Mouse (Mus musculus) MEL (cell line): ENCODE measurements at regions not wholly inside any gene's neighbourhood (a gene's known extent, or its start where the extent isn't known, plus 50 kb on each side); places are given as distances from the start of the nearest gene placed in this dataset.

ENCODE experiments used
- EP300 ChIP-seq, 2 experiments: IDR thresholded peaks; 2 replicates each; pipeline ENCODE4 v1.6.1; 2011; ENCODE audit warnings: improper control_type of control experiment in 2 of 2, low read length in 2 of 2, low read depth in 1 of 2, mild to moderate bottlenecking in 1 of 2
- MAX ChIP-seq: IDR thresholded peaks from 2 replicates; pipeline ENCODE4 v1.6.1; 2011; ENCODE audit warnings: low read length, improper control_type of control experiment
- MXI1 ChIP-seq: IDR thresholded peaks from 2 replicates; pipeline ENCODE4 v1.6.1; 2011; ENCODE audit warnings: mild to moderate bottlenecking, low read depth, low read length, improper control_type of control experiment
- POLR2A ChIP-seq, 2 experiments: IDR thresholded peaks; 2 replicates each; pipeline ENCODE4 v1.6.1; 2011 to 2012; ENCODE audit warnings: low read length in 2 of 2, mild to moderate bottlenecking in 2 of 2, control low read depth in 1 of 2, improper control_type of control experiment in 1 of 2, low read depth in 1 of 2, moderate library complexity in 1 of 2; ENCODE audit not compliant: control insufficient read depth in 1 of 2, insufficient read depth in 1 of 2, poor library complexity in 1 of 2
- RCOR1 ChIP-seq: IDR thresholded peaks from 2 replicates; pipeline ENCODE4 v1.6.1; 2012; ENCODE audit warnings: low read depth, mild to moderate bottlenecking, inconsistent platforms, low read length, improper control_type of control experiment
- TCF12 ChIP-seq: IDR thresholded peaks from 2 replicates; pipeline ENCODE4 v1.6.1; 2014; ENCODE audit warnings: low read depth, mild to moderate bottlenecking, inconsistent platforms, low read length, improper control_type of control experiment, moderate library complexity
- ZC3H11A ChIP-seq: IDR thresholded peaks from 2 replicates; pipeline ENCODE4 v1.6.1; 2012; ENCODE audit warnings: low read depth, mild to moderate bottlenecking, inconsistent platforms, low read length, improper control_type of control experiment

GRCm38 (mm10) chr11:19529126-19529525 is 395.0 kb upstream of the Spred2 start:
- TF ChIP-seq RCOR1 (no peak), MXI1 (no peak), POLR2A (IDR thresholded peaks at IDR 0.05; ENCODE audit: control insufficient read depth in 1 of 2, insufficient read depth in 1 of 2, low read depth in 1 of 2, low read length in 2 of 2, poor library complexity in 1 of 2) (no peak), ZC3H11A (no peak), EP300 (IDR thresholded peaks at IDR 0.05; ENCODE audit: low read depth in 1 of 2, low read length in 2 of 2) (no peak), MAX (no peak), TCF12 (no peak)
